Mouse (Mus musculus) C2C12 (cell line): ENCODE data around the gene Rbak. TPM values are rescaled to one million over a fixed set of nuclear protein-coding genes. Genes with fewer than 3 reads are reported as not detected.

Source experiments
- H3K27me3 ChIP-seq: one replicate; pipeline ENCODE4 v1.6.1; 2011; ENCODE audit not compliant: control insufficient read depth, insufficient read depth, insufficient read length
- H3K36me3 ChIP-seq: one replicate; pipeline ENCODE4 v1.6.1; 2011; ENCODE audit not compliant: control insufficient read depth, insufficient read depth
- H3K4me3 ChIP-seq: one replicate; pipeline ENCODE4 v1.5.1; 2011; ENCODE audit warnings: mild to moderate bottlenecking, control low read depth; ENCODE audit not compliant: poor library complexity, insufficient read depth, severe bottlenecking
- H3K79me2 ChIP-seq: one replicate; pipeline ENCODE4 v1.6.1; 2011; ENCODE audit not compliant: control insufficient read depth, insufficient read depth
- H3K79me3 ChIP-seq: one replicate; pipeline ENCODE4 v1.6.1; 2011; ENCODE audit warnings: low read depth, control low read depth
- H3ac ChIP-seq: one replicate; pipeline ENCODE3; 2011; ENCODE audit warnings: low read depth; ENCODE audit not compliant: control insufficient read depth, insufficient read length
- CEBPB ChIP-seq: IDR thresholded peaks from one replicate; pipeline ENCODE4 v1.6.1; 2011; ENCODE audit warnings: low read depth, mild to moderate bottlenecking, control low read depth, moderate library complexity
- CTCF ChIP-seq: IDR thresholded peaks from one replicate; pipeline ENCODE4 v1.5.1; 2011; ENCODE audit not compliant: control insufficient read depth, insufficient read depth, insufficient read length
- FOSL1 ChIP-seq: IDR thresholded peaks from one replicate; pipeline ENCODE4 v1.8.0; 2011; ENCODE audit warnings: mild to moderate bottlenecking, low read length; ENCODE audit not compliant: poor library complexity, insufficient read depth, severe bottlenecking
- MAX ChIP-seq: IDR thresholded peaks from one replicate; pipeline ENCODE4 v1.6.1; 2011; ENCODE audit warnings: mild to moderate bottlenecking, control low read depth
- MYOD1 ChIP-seq: IDR thresholded peaks from one replicate; pipeline ENCODE4 v1.6.1; 2011; ENCODE audit warnings: low read depth; ENCODE audit not compliant: control insufficient read depth, insufficient read length
- MYOG ChIP-seq: IDR thresholded peaks from one replicate; pipeline ENCODE4 v1.6.1; 2011; ENCODE audit not compliant: control insufficient read depth, insufficient read length; ENCODE audit errors: extremely low read depth
- USF1 ChIP-seq: IDR thresholded peaks from one replicate; pipeline ENCODE4 v1.6.1; 2011; ENCODE audit warnings: low read depth, mild to moderate bottlenecking, control low read depth, moderate library complexity
- microRNA-seq: library from miRNA; unstranded; fragments of <30 nt; microRNA quantifications from one replicate; pipeline ENCODE4, GENCODE M21; 2019; ENCODE audit warnings: borderline microRNAs expressed
- polyA plus RNA-seq: library from polyadenylated mRNA; unstranded; fragments of >200 nt; fragmentation: generic; extraction: Trizol; gene quantifications from one replicate; pipeline ENCODE4 v1.2.1, GENCODE M21; 2012; ENCODE audit warnings: missing spikeins

The Rbak gene
- polyA plus RNA-seq, 1 experiment, result 2.8 TPM

DNA sequence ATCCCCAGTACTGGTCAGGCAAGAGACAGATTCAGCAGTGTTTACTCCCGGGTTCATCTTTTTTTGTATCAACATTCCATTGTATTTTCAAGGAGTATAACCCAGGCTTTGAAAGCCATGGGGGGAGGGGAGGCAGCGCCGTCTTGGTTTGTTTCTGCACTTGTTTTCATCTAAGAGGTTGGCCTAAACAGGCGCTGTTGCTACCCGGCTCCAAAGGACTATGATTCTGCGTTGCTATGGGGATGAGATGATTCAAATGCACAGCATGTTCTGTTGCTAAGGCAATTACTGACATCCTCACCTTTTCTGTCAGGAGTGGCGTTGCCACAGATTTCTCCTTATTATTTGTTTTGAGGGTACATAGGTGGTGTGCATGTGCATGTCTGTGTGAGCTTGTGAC lies 55.0 kb downstream of the Rbak start:
- peaks cover 8% of the 10 kb centered on the region for H3K27me3 ChIP-seq
- no peaks in the 10 kb centered on the region for H3K79me2 ChIP-seq
- no peak overlapping the region for H3ac ChIP-seq
- H3K79me3 ChIP-seq, result no peaks in the 10 kb centered on the region
- H3K4me3 ChIP-seq, result no peak overlapping the region
- no peaks in the 10 kb centered on the region for H3K36me3 ChIP-seq
- TF ChIP-seq MAX (no peak), CTCF (no peak), MYOD1 (no peak), FOSL1 (no peak), USF1 (no peak), CEBPB (no peak), MYOG (no peak)

DNA sequence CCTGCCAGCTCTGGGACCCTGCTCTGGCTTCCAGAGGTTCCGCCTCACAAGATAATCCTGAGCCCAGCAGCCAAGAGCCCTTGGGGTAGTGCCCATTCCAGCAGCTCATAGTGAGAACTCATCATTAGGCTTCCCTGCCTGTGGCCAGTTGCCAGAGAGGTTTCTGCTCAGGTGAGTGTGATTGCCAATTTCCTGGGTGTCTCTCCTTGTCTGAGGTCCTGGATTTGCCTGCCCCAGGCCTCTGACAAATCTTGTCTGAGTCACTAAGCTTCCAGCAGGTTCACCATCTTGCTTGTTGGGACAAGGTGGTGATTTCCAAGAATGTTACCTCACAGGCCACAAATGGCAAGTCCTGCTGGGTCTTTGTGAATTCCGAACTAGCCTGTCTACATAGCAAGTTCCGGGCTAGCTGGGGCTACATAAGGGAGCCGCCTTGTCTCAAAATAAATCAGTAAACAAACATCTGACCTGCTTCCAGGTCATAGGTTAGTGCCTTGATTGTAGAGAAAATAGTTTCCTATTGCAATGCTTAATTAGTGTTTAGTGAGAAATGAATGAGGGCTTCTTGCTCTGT lies 55.7 kb downstream of the Rbak start:
- H3K79me3 ChIP-seq, result no peaks in the 10 kb centered on the region
- no peaks in the 10 kb centered on the region for H3K36me3 ChIP-seq
- H3ac ChIP-seq, result no peak overlapping the region
- H3K27me3 ChIP-seq, result peaks cover 8% of the 10 kb centered on the region
- no peak for TF ChIP-seq MYOD1
- no peak for TF ChIP-seq CEBPB
- TF ChIP-seq FOSL1, result no peak
- TF ChIP-seq MAX, result no peak
- TF ChIP-seq CTCF, result no peak
- no peak for TF ChIP-seq USF1
- TF ChIP-seq MYOG, result no peak
- H3K4me3 ChIP-seq, result no peak overlapping the region
- no peaks in the 10 kb centered on the region for H3K79me2 ChIP-seq

DNA sequence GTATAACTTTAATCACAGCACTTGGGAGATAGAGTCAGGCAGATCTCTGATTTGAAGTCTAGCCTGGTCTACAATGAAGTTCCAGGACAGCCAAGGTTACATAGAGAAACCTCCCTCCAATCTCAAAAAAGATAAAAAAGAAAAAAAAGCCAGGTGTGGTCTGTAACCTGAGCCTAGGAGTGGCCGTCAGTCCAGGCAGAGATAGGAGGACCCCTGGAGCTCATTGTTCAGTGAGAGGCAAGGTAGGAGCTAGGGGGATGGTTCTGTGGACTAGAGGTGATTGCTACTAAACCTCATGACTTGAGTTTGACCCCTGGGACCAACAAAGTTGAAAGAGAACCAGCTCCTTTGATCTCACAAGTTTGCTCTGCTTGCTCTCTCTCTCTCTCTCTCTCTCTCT lies 57.9 kb downstream of the Rbak start:
- TF ChIP-seq CEBPB (no peak), CTCF (no peak), MYOD1 (no peak), USF1 (no peak), FOSL1 (no peak), MAX (no peak), MYOG (no peak)
- Histone ChIP-seq H3K4me3 (no peak overlapping the region), H3K36me3 (no peaks in the 10 kb centered on the region), H3K79me3 (no peaks in the 10 kb centered on the region), H3K27me3 (peaks cover 8% of the 10 kb centered on the region), H3ac (no peak overlapping the region), H3K79me2 (no peaks in the 10 kb centered on the region)

Small RNAs within 50 kb of the gene (microRNA-seq; reads per million reads assigned to microRNA genes)
- gene Gm44405, result not detected

Other genes with a start within 250 kb of the Rbak start
- 583 TPM for gene Fscn1, start 220.4 kb downstream of the Rbak start, polyA plus RNA-seq
- gene Rnf216, start 67.8 kb downstream of the Rbak start, polyA plus RNA-seq, result 12.2 TPM
- gene Olfr718-ps1, start 33.2 kb downstream of the Rbak start, polyA plus RNA-seq, result not detected
- gene Spdye4b, start 242 bp upstream of the Rbak start, polyA plus RNA-seq, result not detected
- gene Spdye4a, start 46.1 kb upstream of the Rbak start, polyA plus RNA-seq, result not detected
- 4.2 TPM for gene Zfp12, start 54.4 kb upstream of the Rbak start, polyA plus RNA-seq
- 3.8 TPM for gene Zfp316, start 89.2 kb upstream of the Rbak start, polyA plus RNA-seq
- not detected for gene Zfp853, start 112.8 kb upstream of the Rbak start, polyA plus RNA-seq
- gene E130309D02Rik, start 134.6 kb upstream of the Rbak start, polyA plus RNA-seq, result 29.6 TPM
- gene Zdhhc4, start 148.5 kb upstream of the Rbak start, polyA plus RNA-seq, result 48.7 TPM
- not detected for gene Grid2ip, start 176.6 kb upstream of the Rbak start, polyA plus RNA-seq
- gene Kdelr2, start 223.1 kb upstream of the Rbak start, polyA plus RNA-seq, result 131 TPM